Mouse (Mus musculus) hindbrain, embryonic 11.5 days (tissue): ENCODE measurements around the gene Rassf7. TPM values are rescaled to one million over a fixed set of nuclear protein-coding genes. Genes with fewer than 3 reads are reported as not detected.
"Not testable (repeated sequence)": the region's sequence is repeated elsewhere in the genome, so short reads cannot be mapped to it uniquely, and the experiment has no call there.

ENCODE experiments used
- ATAC-seq: fragments of 200-750 bp; cut with Nextera tagmentation; 2 replicates; pipeline ENCODE4 v1.8.0; 2017; ENCODE audit warnings: mild to moderate bottlenecking, moderate TSS enrichment, moderate library complexity; ENCODE audit not compliant: low FRiP score
- DNase-seq: peaks from one replicate; pipeline ENCODE4 v3.0.0-alpha.2; 2015; ENCODE audit warnings: low spot score
- H3K27ac ChIP-seq: fragments of 300-500 bp; sonication (generic); 2 replicates; pipeline ENCODE4 v1.5.1; 2014; ENCODE audit warnings: mild to moderate bottlenecking, low read depth, low read length
- H3K27me3 ChIP-seq: fragments of 300-500 bp; sonication (generic); 2 replicates; pipeline ENCODE4 v1.6.1; 2014; ENCODE audit warnings: mild to moderate bottlenecking, low read length, moderate library complexity, mixed read lengths; ENCODE audit not compliant: control insufficient read depth, insufficient read depth
- H3K36me3 ChIP-seq: fragments of 300-500 bp; sonication (generic); 2 replicates; pipeline ENCODE4 v1.6.1; 2014; ENCODE audit warnings: mild to moderate bottlenecking, low read length, moderate library complexity, mixed read lengths; ENCODE audit not compliant: control insufficient read depth, insufficient read depth
- H3K4me1 ChIP-seq: fragments of 300-500 bp; sonication (generic); replicated peaks from 2 replicates; pipeline ENCODE4 v1.6.1; 2014; ENCODE audit warnings: low read length, mixed read lengths; ENCODE audit not compliant: control insufficient read depth, insufficient read depth
- H3K4me2 ChIP-seq: fragments of 300-500 bp; sonication (generic); replicated peaks from 2 replicates; pipeline ENCODE4 v1.6.1; 2014; ENCODE audit warnings: mild to moderate bottlenecking, low read depth, low read length
- H3K4me3 ChIP-seq: fragments of 300-500 bp; sonication (generic); 2 replicates; pipeline ENCODE4 v1.5.1; 2014; ENCODE audit warnings: low read depth, low read length
- H3K9ac ChIP-seq: fragments of 300-500 bp; sonication (generic); 2 replicates; pipeline ENCODE4 v1.6.1; 2014; ENCODE audit warnings: low read depth, low read length
- H3K9me3 ChIP-seq: fragments of 300-500 bp; sonication (generic); 2 replicates; pipeline ENCODE4 v1.6.1; 2016; ENCODE audit warnings: low read length; ENCODE audit not compliant: control insufficient read depth
- WGBS: fragments of 180-500 bp; shearing (Covaris S2); extraction: QIAGEN DNeasy Blood & Tissue Kit; methylation state at CpG from one replicate; pipeline ENCODE4 v1.1.7; 2014; 5-methylcytosine and 5-hydroxymethylcytosine counted together
- polyA plus RNA-seq: library from polyadenylated mRNA; unstranded; fragments of >200 nt; fragmentation: Nextera tagmentation; extraction: Ambion mirVana; gene quantifications from 2 replicates; pipeline ENCODE4 v1.2.1, GENCODE M21; 2014

Rassf7 gene
- polyA plus RNA-seq, 1 experiment from 2014 or later = 37.8 TPM

- Histone ChIP-seq H3K27me3 (no peaks in the 10 kb centered on the region), H3K4me2 (no peak overlapping the region), H3K4me3 (no peak overlapping the region), H3K27ac (peak overlapping the region; percentile 67; the same call in 1 of the 2 replicates), H3K9me3 (no peaks in the 10 kb centered on the region), H3K4me1 (peaks cover 9% of the 10 kb centered on the region), H3K9ac (peak overlapping the region; percentile 53; the same call in 1 of the 2 replicates), H3K36me3 (no peaks in the 10 kb centered on the region)
- WGBS = 97% methylated on average over 4 of the region's 4 CpGs
- DNase-seq = no peak
- ATAC-seq = no peak
Measured at GRCm38 (mm10) chr7:141222696-141223215, 7.1 kb downstream of the Rassf7 start.

GRCm38 (mm10) chr7:141226535-141226934, 10.9 kb downstream of the Rassf7 start:
- no peak for ATAC-seq
- H3K4me1 ChIP-seq = peaks cover 7% of the 10 kb centered on the region
- H3K27me3 ChIP-seq = no peaks in the 10 kb centered on the region

GRCm38 (mm10) chr7:141227796-141228195, 12.1 kb downstream of the Rassf7 start:
- WGBS = 77% methylated on average over 4 of the region's 4 CpGs
- Histone ChIP-seq H3K9ac (no peak overlapping the region), H3K4me2 (0 out of 2 replicates have a peak overlapping the region, but pooled peaks have one; percentile 1), H3K4me3 (no peak overlapping the region), H3K27ac (no peak overlapping the region), H3K27me3 (no peaks in the 10 kb centered on the region), H3K36me3 (peaks cover 8% of the 10 kb centered on the region), H3K4me1 (peaks cover 3% of the 10 kb centered on the region), H3K9me3 (no peaks in the 10 kb centered on the region)
- no peak for ATAC-seq
- no peak for DNase-seq

More at GRCm38 (mm10) chr7:141226535-141226934, 10.9 kb downstream of the Rassf7 start:
- Histone ChIP-seq H3K27ac (no peak overlapping the region), H3K4me2 (no peak overlapping the region), H3K9me3 (no peaks in the 10 kb centered on the region), H3K4me3 (no peak overlapping the region), H3K9ac (no peak overlapping the region), H3K36me3 (no peaks in the 10 kb centered on the region; the same call in 1 of the 2 replicates)
- WGBS = 86% methylated on average over 6 of the region's 6 CpGs
- DNase-seq = no peak

DNA sequence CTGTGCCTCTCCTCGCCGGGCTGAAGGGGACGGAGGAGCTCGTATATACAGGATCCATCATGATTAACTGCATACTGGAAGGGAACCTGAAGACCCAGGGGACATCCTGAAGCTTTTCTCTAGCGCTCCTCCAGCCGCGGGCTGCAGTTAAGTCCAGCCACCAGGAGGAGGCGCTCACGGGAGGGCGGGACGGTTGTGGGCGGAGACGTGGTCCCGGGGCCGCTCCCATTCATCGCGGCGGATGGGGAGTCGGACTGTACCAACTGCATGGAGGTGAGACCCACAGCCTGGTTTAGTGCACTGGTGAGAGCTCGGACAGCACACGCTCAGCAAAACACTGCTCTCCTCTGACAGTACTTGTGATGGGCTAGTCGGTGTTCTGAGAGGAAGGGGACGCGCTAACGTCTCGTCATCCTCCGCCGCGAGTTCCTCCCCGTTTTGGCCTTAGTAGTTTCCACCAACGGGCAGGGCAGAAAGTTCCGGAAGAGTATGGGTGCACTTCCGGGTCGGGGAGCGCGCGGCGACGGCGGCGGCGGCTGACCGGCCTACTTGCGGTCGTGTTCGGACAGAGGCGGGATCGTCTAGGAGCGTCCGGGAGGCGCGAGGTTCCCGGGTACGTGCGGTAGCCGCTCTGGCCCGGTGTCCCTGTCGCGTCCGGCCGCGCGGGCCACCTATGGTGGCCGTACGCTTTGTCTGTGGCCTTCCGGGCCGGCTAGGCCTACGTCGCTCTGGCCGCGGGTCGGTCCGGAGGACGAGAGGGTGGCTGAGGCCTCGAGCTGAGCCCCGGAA, 12.8 kb downstream of the Rassf7 start, which contains the start of gene Phrf1:
Gene Phrf1 (plus strand): TSS at position 506 of the 789 bp plus-strand sequence.
- H3K36me3 ChIP-seq = peaks cover 13% of the 10 kb centered on the region
- H3K4me2 ChIP-seq = peak within 1 kb of the TSS; percentile 89
- peak; percentile 95 for DNase-seq
- no peaks in the 10 kb centered on the region for H3K27me3 ChIP-seq
- H3K4me1 ChIP-seq = peaks cover 3% of the 10 kb centered on the region
- no peaks in the 10 kb centered on the region for H3K9me3 ChIP-seq
- WGBS = under 1% methylated on average over 76 of the region's 76 CpGs
- H3K9ac ChIP-seq = peak within 1 kb of the TSS; percentile 98
- H3K4me3 ChIP-seq = peak within 1 kb of the TSS; percentile 100
- H3K27ac ChIP-seq = peak within 1 kb of the TSS; percentile 86
- ATAC-seq = peak; percentile 92

DNA sequence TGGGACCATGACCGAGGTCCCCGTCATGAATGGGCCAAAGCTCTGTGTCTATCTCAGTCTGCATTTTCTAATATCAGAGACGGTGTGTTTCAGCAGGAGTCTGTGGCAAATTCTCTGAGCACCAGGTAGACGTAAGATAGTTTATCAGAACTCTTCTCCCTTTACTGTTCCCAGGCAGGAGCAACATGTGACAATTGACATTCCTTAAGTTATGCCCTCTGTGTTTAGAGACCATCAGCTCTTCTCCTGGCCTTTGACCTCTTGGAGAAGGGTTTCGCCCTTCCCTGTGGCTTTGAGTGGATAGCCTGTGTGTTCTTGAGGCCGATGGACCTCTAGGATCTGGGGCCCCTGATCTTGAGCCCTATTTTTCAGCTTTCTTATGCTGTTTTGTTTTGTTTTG, 14.0 kb downstream of the Rassf7 start:
- peak overlapping the region; percentile 89 for H3K4me2 ChIP-seq
- no peaks in the 10 kb centered on the region for H3K27me3 ChIP-seq
- no peak overlapping the region for H3K27ac ChIP-seq
- ATAC-seq = no peak
- H3K9me3 ChIP-seq = no peaks in the 10 kb centered on the region
- no peak for DNase-seq
- peak overlapping the region; percentile 100 for H3K4me3 ChIP-seq
- H3K36me3 ChIP-seq = peaks cover 16% of the 10 kb centered on the region
- H3K9ac ChIP-seq = peak overlapping the region; percentile 98
- WGBS = 65% methylated on average over 6 of the region's 6 CpGs
- peaks cover 3% of the 10 kb centered on the region for H3K4me1 ChIP-seq

GRCm38 (mm10) chr7:141230570-141230969, 14.9 kb downstream of the Rassf7 start:
- no peak for ATAC-seq
- Histone ChIP-seq H3K4me1 (peaks cover 3% of the 10 kb centered on the region), H3K27me3 (no peaks in the 10 kb centered on the region), H3K36me3 (peaks cover 20% of the 10 kb centered on the region), H3K4me2 (no peak overlapping the region), H3K9me3 (no peaks in the 10 kb centered on the region), H3K9ac (no peak overlapping the region), H3K4me3 (no peak overlapping the region), H3K27ac (no peak overlapping the region)
- WGBS = 91% methylated on average over 4 of the region's 4 CpGs
- DNase-seq = no peak

DNA sequence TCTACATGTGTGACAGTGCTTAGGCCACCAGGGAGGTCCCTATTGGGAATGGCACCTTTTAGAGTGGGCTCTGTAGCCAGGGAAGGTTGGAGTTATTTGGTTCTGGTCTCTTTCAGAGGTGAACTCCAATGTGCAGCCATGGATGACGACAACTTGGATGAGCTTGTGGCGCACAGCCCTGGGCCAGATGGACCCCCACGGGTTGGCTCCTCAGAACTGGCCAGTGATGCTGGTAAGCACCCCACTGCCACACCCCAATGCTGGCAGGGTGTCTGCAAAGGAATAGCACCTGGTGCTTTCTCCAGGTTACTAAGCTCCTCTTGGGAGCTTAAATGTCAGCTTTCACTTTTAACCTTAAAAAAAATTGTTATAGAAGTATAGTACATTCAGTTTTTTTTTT, 15.5 kb downstream of the Rassf7 start:
- DNase-seq (no peak), ATAC-seq (no peak)
- Histone ChIP-seq H3K4me1 (peaks cover 3% of the 10 kb centered on the region), H3K27ac (no peak overlapping the region), H3K4me3 (no peak overlapping the region), H3K27me3 (no peaks in the 10 kb centered on the region), H3K4me2 (no peak overlapping the region), H3K36me3 (peaks cover 20% of the 10 kb centered on the region), H3K9ac (no peak overlapping the region), H3K9me3 (no peaks in the 10 kb centered on the region)
- WGBS = 94% methylated on average over 3 of the region's 3 CpGs

- Histone ChIP-seq H3K4me2 (no peak overlapping the region), H3K27me3 (no peaks in the 10 kb centered on the region), H3K4me3 (no peak overlapping the region), H3K27ac (no peak overlapping the region), H3K9me3 (no peaks in the 10 kb centered on the region), H3K9ac (no peak overlapping the region), H3K4me1 (peaks cover 3% of the 10 kb centered on the region), H3K36me3 (peaks cover 20% of the 10 kb centered on the region)
- 91% methylated on average over 9 of the region's 10 CpGs for WGBS
- ATAC-seq = no peak
- DNase-seq = no peak
Measured at GRCm38 (mm10) chr7:141231551-141231950, 15.9 kb downstream of the Rassf7 start.

DNA sequence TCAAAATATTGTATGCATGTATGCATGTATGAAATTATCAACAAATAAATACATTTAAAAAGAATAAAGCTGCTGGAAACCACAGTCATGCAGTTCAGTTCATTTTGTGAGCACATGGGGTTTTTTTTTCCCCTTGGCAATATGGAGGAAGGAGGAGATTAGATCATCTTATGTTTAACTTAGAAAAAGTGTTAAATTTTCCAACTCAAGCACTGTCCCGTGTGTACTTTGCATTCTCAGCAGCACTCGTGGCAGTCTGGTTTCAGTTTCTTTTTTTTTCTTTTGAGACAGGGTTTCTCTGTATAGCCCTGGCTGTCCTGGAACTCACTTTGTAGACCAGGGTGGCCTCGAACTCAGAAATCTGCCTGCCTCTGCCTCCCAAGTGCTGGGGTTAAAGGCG, 34.8 kb downstream of the Rassf7 start:
- not testable (repeated sequence) for H3K9ac ChIP-seq
- H3K36me3 ChIP-seq = peaks cover 18% of the 10 kb centered on the region

More for the DNA sequence above, 34.8 kb downstream of the Rassf7 start:
- not testable (repeated sequence) for H3K4me2 ChIP-seq, H3K4me1 ChIP-seq, H3K27ac ChIP-seq, H3K4me3 ChIP-seq, ATAC-seq, H3K27me3 ChIP-seq, H3K9me3 ChIP-seq, DNase-seq
- 91% methylated on average over 4 of the region's 4 CpGs for WGBS
